Mouse (Mus musculus): ENCODE results near the gene Olfr638.
"Not testable (repeated sequence)": the region's sequence is repeated elsewhere in the genome, so short reads cannot be mapped to it uniquely, and the experiment has no call there.

Gene Olfr638

GRCm38 (mm10) chr7:103998446-103998845, at the start of gene Olfr638:
Gene Olfr638 (plus strand): TSS chr7:103998746.
- DNase-seq (ENCODE audit: low read depth, low spot score) = no peak

DNA sequence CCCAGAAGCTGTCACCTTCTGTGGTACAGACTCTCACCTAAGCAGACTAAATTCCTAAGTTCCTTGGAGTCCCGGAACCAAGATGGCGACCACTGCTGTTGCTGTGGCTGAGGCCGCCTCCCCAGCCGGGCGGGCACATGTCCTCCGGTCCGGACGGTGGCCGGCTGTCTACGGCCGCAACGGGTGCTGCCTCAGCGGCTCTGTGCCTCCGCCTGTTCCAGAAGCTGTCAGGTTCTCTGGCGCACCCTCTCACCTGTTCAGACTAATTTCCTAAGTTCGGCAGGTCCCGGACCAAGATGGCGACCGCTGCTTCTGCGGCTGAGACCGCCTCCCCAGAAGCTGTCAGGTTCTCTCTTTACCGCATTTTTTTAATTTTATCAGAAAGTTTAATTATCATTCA, 31.7 kb upstream of the Olfr638 start:
- not testable (repeated sequence) for DNase-seq (ENCODE audit: low read depth, low spot score)

- DNase-seq (ENCODE audit: low read depth, low spot score) = no peak
Observed at GRCm38 (mm10) chr7:103970852-103971251, 27.7 kb upstream of the Olfr638 start, which contains the start of gene Olfr635. Gene Olfr635 (plus strand): TSS chr7:103971152.

DNA sequence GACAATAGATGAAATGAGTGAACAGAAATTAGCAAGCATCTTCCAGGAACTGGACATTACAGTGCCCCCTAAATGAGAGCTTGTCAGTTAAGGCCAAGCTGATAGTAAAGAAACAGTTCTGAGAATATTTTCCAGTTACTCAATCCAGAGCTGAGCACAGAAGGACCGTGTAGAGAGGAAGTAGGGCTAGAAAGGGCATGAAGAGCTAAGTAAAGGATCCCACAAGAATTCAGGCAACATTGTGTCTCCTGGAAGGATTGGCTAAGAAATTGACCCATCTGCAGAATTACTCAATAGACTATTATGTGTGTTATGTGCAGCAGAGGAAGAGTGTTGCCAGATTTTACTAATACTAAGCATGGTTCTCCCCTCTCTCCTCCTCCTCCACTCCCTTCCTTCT, 26.8 kb upstream of the Olfr638 start:
- DNase-seq (ENCODE audit: low read depth, low spot score) = no peak

DNA sequence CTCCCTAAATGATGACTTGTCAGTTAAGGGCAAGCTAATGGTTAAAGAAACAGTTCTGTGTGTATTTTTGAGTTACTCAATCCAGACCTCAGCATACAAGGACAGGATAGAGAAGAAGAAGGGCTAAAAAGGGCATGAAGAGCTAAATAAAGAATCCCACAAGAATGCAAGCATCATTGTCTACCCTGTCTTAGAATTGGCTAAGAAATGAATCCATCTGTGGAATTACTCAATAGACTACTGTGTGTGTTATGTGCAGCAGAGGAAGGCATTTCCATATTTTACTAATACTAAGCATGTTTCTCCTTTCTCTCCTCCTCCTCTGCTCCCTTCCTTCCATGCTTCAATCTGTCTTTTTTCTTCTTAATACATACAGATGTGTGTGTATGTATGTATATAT, 578 bp downstream of the Olfr638 start:
- no peak for DNase-seq (ENCODE audit: low read depth, low spot score)

DNA sequence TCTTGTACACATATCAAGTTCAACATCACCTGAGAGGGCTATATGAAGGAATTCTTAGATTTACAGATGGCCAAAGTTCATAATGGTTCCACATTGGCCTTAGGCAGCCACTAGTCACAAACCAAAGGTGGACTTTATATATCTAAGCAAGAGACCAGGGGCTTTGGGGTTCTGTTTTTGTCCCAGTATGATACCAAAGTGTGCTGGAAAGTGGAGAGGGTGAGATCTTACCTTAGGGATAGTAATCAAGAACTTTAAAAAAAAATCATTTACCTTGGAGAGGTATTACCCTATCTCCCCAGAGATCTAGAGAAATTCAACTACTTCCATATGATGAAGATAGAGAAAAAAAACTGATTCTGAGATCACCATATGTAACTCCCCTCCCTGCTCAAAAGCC, 18.7 kb downstream of the Olfr638 start, which contains the start of gene Olfr639:
Gene Olfr639, minus strand, starts transcription at position 101 of the 400 bp plus-strand sequence.
- no peak for DNase-seq (ENCODE audit: low read depth, low spot score)

DNA sequence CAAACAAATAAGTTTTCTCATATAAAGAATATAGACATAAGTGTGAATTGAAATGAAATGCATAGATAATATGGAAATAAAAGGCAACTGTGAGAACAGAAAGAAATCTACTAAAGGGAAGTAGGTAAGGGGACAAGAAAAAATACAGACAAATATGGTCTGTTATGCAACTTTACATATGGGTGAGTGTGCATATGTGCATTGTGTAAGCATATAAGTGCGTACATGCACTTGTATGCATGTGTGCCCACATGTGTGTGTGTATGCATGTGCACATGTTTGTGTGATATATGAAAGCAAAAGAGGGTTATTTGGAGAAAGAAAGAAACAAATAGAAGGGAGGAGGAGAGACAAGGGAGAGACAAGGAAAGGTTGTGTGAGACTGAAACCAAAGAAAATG, 20.4 kb downstream of the Olfr638 start:
- no peak for DNase-seq (ENCODE audit: low read depth, low spot score)

DNA sequence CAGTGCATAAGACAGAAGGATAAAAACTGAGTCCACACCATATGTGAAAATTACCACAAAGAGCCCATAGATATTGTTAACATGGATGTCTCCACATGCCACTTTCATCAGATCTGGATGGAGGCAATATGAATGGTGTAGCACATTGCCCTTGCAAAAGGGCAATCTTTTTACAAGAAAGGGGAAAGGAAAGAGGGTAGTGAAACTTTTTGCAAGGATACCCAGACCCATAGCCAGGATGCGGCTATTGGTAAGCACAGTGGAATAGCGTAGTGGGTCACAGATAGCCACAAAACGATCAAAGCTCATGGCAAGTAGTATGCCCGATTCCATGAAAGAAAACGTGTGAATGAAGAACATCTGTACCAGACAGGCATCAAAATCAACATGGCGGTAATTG, 23.1 kb downstream of the Olfr638 start:
- DNase-seq (ENCODE audit: low read depth, low spot score) = no peak

- DNase-seq (ENCODE audit: low read depth, low spot score) = no peak
Observed at GRCm38 (mm10) chr7:104025473-104025872, 26.9 kb downstream of the Olfr638 start, which contains the start of gene Olfr640. Gene Olfr640 (minus strand): TSS chr7:104025573.

DNA sequence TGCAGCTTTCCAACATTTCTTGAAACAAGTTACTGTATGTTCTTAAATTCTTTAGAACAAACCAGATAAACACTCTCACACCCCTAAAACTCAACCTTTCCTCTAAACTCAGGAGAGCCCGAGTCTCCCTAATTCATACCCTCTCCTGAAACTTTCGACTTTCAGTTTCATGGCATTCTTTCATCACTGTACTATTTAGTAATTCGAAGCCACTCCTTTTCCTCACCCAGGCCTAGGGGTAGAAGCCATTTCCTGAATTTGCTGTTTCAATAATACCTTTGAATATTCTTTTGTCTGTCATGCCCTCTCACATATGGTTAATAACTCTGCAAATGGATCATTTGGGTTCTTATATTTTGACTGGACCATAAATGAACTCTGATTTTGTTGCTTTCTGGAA, 28.4 kb downstream of the Olfr638 start:
- no peak for DNase-seq (ENCODE audit: low read depth, low spot score)

- no peak for DNase-seq (ENCODE audit: low read depth, low spot score)
Observed at GRCm38 (mm10) chr7:104035145-104035544, 36.6 kb downstream of the Olfr638 start, which contains the start of gene Olfr641. Gene Olfr641 (plus strand): TSS chr7:104035445.

GRCm38 (mm10) chr7:104050745-104051144, 52.2 kb downstream of the Olfr638 start:
- no peak for DNase-seq (ENCODE audit: low read depth, low spot score)

DNA sequence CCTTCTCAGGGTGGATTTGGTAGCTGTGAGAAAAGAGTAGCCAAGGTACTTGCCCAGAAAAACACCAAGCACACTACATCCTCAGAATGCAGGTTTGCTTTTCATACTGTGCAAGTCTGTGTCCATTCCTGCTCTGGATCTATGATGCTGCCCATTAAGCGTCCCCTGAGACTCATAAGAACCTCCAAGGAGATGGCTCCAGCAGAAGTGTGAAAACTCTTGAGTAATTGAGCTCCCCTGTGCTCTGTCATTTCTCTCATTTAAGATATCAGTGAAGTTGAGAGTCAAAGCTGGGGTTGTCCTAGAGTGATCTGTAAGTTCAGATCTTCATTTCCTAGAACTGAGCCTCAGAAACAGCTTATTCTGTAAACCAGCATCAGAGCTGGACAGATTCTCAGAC, 54.0 kb downstream of the Olfr638 start, which contains the start of gene Olfr642:
Gene Olfr642, minus strand, starts transcription at position 101 of the 400 bp plus-strand sequence.
- no peak for DNase-seq (ENCODE audit: low read depth, low spot score)
